Comparison of ENCODE assay signal across 8 mouse cellular contexts in the genomic region with DNA sequence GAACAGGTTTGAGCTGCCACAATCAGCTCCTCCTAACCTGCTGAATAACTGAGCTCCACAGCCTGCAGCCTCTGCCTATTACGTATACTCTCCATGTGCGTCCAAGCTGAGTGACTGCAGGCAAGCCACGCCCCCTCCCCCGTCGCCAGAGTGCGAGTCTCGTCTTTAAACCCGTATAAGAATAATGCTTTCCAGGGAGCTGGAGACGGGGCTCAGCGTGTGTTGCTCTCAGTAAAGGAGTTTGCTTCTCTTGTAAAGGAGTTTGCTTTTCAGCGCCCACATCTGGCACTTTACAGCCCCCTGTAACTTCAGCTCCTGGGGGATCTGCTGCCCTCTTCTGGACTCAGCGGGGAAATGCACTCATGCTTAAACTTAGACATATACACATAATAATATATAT. TPM values are rescaled to one million over a fixed set of nuclear protein-coding genes. Genes with fewer than 3 reads are reported as not detected.
DNase-seq lines count a peak whose midpoint lies in the region; ATAC-seq lines count a peak whose summit lies in the region.

No protein-coding gene starts in this region.

- peak; percentile 23 for DNase-seq in right cerebral cortex, postnatal 4 days
- DNase-seq in right cerebral cortex, adult 2 months (ENCODE audit: low spot score in 2 of 2) = no peak
- no peak for DNase-seq in urinary bladder, postnatal 10 days (ENCODE audit: low spot score)
- DNase-seq in ovary, adult 18-20 months (ENCODE audit: low spot score) = no peak
- DNase-seq in c-Kit-positive CD71-positive TER-119-positive erythroid progenitor cells, embryonic 14.5 days (ENCODE audit: low spot score) = no peak

- 0 out of 2 replicates have a peak overlapping the region, but pooled peaks have one; percentile 13 for H3K4me2 ChIP-seq in embryonic facial prominence, embryonic 12.5 days (replicated peaks)
- H3K4me2 ChIP-seq in kidney, embryonic 14.5 days (replicated peaks; ENCODE audit: low read depth, low read length) = peak overlapping the region; percentile 36
- H3K4me2 ChIP-seq in midbrain, embryonic 15.5 days = peak overlapping the region; percentile 25; the same call in 1 of the 2 replicates

- no peak overlapping the region for H3K27ac ChIP-seq in embryonic facial prominence, embryonic 12.5 days
- H3K27ac ChIP-seq in kidney, embryonic 14.5 days (ENCODE audit: low read depth, low read length) = no peak overlapping the region
- no peak overlapping the region for H3K27ac ChIP-seq in midbrain, embryonic 15.5 days

- H3K4me1 ChIP-seq in embryonic facial prominence, embryonic 12.5 days = no peaks in the 10 kb centered on the region
- no peaks in the 10 kb centered on the region for H3K4me1 ChIP-seq in kidney, embryonic 14.5 days (ENCODE audit: control insufficient read depth, insufficient read depth, low read length)
- no peaks in the 10 kb centered on the region for H3K4me1 ChIP-seq in midbrain, embryonic 15.5 days

- no peak for ATAC-seq in embryonic facial prominence, embryonic 12.5 days (ENCODE audit: insufficient number of reproducible peaks, insufficient read depth, low FRiP score, low TSS enrichment)
- 0 out of 2 replicates have a peak, but pooled peaks have one; percentile 44 for ATAC-seq in kidney, embryonic 14.5 days (ENCODE audit: low FRiP score, low TSS enrichment)
- no peak for ATAC-seq in midbrain, embryonic 15.5 days (replicated peaks)

- no peaks in the 10 kb centered on the region for H3K36me3 ChIP-seq in embryonic facial prominence, embryonic 12.5 days
- H3K36me3 ChIP-seq in kidney, embryonic 14.5 days (ENCODE audit: control insufficient read depth, insufficient read depth, low read length) = no peaks in the 10 kb centered on the region
- H3K36me3 ChIP-seq in midbrain, embryonic 15.5 days (replicated peaks) = no peaks in the 10 kb centered on the region

- 0 out of 2 replicates have a peak, but pooled peaks cover 4% of the 10 kb centered on the region for H3K9me3 ChIP-seq in embryonic facial prominence, embryonic 12.5 days
- H3K9me3 ChIP-seq in kidney, embryonic 14.5 days (ENCODE audit: control insufficient read depth, low read length) = 0 out of 2 replicates have a peak, but pooled peaks cover 3% of the 10 kb centered on the region
- peaks cover 5% of the 10 kb centered on the region; the same call in 1 of the 2 replicates for H3K9me3 ChIP-seq in midbrain, embryonic 15.5 days

- whole genome bisulfite sequencing in embryonic facial prominence, embryonic 12.5 days = 1% methylated on average over 12 of the region's 12 CpGs
- WGBS in kidney, embryonic 14.5 days = 8% methylated on average over 12 of the region's 12 CpGs
- 2% methylated on average over 12 of the region's 12 CpGs for WGBS in midbrain, embryonic 15.5 days

- peak overlapping the region; percentile 20; the same call in 1 of the 2 replicates for H3K4me3 ChIP-seq in embryonic facial prominence, embryonic 12.5 days
- H3K4me3 ChIP-seq in kidney, embryonic 14.5 days (ENCODE audit: low read length) = peak overlapping the region; percentile 31
- peak overlapping the region; percentile 23 for H3K4me3 ChIP-seq in midbrain, embryonic 15.5 days

- H3K9ac ChIP-seq in embryonic facial prominence, embryonic 12.5 days = no peak overlapping the region
- H3K9ac ChIP-seq in kidney, embryonic 14.5 days (ENCODE audit: low read depth, low read length) = no peak overlapping the region
- H3K9ac ChIP-seq in midbrain, embryonic 15.5 days = no peak overlapping the region

- H3K27me3 ChIP-seq in embryonic facial prominence, embryonic 12.5 days = 0 out of 2 replicates have a peak, but pooled peaks cover 6% of the 10 kb centered on the region
- no peaks in the 10 kb centered on the region for H3K27me3 ChIP-seq in kidney, embryonic 14.5 days (ENCODE audit: control insufficient read depth, insufficient read depth, low read length)
- H3K27me3 ChIP-seq in midbrain, embryonic 15.5 days (replicated peaks) = no peaks in the 10 kb centered on the region

RNA-seq across cellular contexts. Expression of gene Acacb, which starts 7.2 kb away (rescaled TPM):
- 3.4 and 6.3 TPM in 2 replicates for polyA plus RNA-seq in embryonic facial prominence, embryonic 12.5 days (2016; fragmentation: Nextera tagmentation; extraction: Ambion mirVana)
- polyA plus RNA-seq in kidney, embryonic 14.5 days (2014; fragmentation: Nextera tagmentation; extraction: Ambion mirVana) = 4.4 and 4.8 TPM in 2 replicates
- 5.0 and 5.8 TPM in 2 replicates for polyA plus RNA-seq in midbrain, embryonic 15.5 days (2015; fragmentation: Nextera tagmentation; extraction: Ambion mirVana)

RNA-seq across cellular contexts. Expression of gene Ung, which starts 23.3 kb away (rescaled TPM):
- polyA plus RNA-seq in embryonic facial prominence, embryonic 12.5 days (2016; fragmentation: Nextera tagmentation; extraction: Ambion mirVana) = 54.2 and 54.5 TPM in 2 replicates
- polyA plus RNA-seq in kidney, embryonic 14.5 days (2014; fragmentation: Nextera tagmentation; extraction: Ambion mirVana) = 38.1 and 44.6 TPM in 2 replicates
- 8.5 and 9.7 TPM in 2 replicates for polyA plus RNA-seq in midbrain, embryonic 15.5 days (2015; fragmentation: Nextera tagmentation; extraction: Ambion mirVana)

RNA-seq across cellular contexts. Expression of gene Alkbh2, which starts 25.5 kb away (rescaled TPM):
- polyA plus RNA-seq in embryonic facial prominence, embryonic 12.5 days (2016; fragmentation: Nextera tagmentation; extraction: Ambion mirVana) = 14.6 and 14.7 TPM in 2 replicates
- 11.6 and 13.3 TPM in 2 replicates for polyA plus RNA-seq in kidney, embryonic 14.5 days (2014; fragmentation: Nextera tagmentation; extraction: Ambion mirVana)
- 5.3 and 6.9 TPM in 2 replicates for polyA plus RNA-seq in midbrain, embryonic 15.5 days (2015; fragmentation: Nextera tagmentation; extraction: Ambion mirVana)
